Mouse (Mus musculus) midbrain, embryonic 12.5 days (tissue): ENCODE measurements at regions not wholly inside any gene's neighbourhood (a gene's known extent, or its start where the extent isn't known, plus 50 kb on each side); places are given as distances from the start of the nearest gene placed in this dataset.
A peak's percentile ranks its signal among the peaks of the same experiment; 100 is the strongest.

Experiments
- ATAC-seq: fragments of 200-750 bp; cut with Nextera tagmentation; 2 replicates; pipeline ENCODE4 v1.8.0; 2017; ENCODE audit warnings: low read depth, moderate TSS enrichment, moderate library complexity; ENCODE audit not compliant: low FRiP score
- H3K27ac ChIP-seq: fragments of 300-500 bp; sonication (generic); replicated peaks from 2 replicates; pipeline ENCODE4 v1.5.1; 2016; ENCODE audit warnings: mild to moderate bottlenecking
- H3K27me3 ChIP-seq: fragments of 300-500 bp; sonication (generic); 2 replicates; pipeline ENCODE4 v1.6.1; 2016; ENCODE audit warnings: mild to moderate bottlenecking
- H3K36me3 ChIP-seq: fragments of 300-500 bp; sonication (generic); 2 replicates; pipeline ENCODE4 v1.6.1; 2016
- H3K4me1 ChIP-seq: fragments of 300-500 bp; sonication (generic); 2 replicates; pipeline ENCODE4 v1.6.1; 2016
- H3K4me2 ChIP-seq: fragments of 300-500 bp; sonication (generic); replicated peaks from 2 replicates; pipeline ENCODE4 v1.6.1; 2016; ENCODE audit warnings: mild to moderate bottlenecking, moderate library complexity
- H3K4me3 ChIP-seq: fragments of 300-500 bp; sonication (generic); 2 replicates; pipeline ENCODE4 v1.5.1; 2016; ENCODE audit warnings: mild to moderate bottlenecking
- H3K9ac ChIP-seq: fragments of 300-500 bp; sonication (generic); replicated peaks from 2 replicates; pipeline ENCODE4 v1.6.1; 2016; ENCODE audit warnings: mild to moderate bottlenecking, moderate library complexity
- H3K9me3 ChIP-seq: fragments of 300-500 bp; sonication (generic); 2 replicates; pipeline ENCODE4 v1.6.1; 2016; ENCODE audit warnings: mild to moderate bottlenecking
- WGBS: fragments of 180-500 bp; shearing (Covaris S2); methylation state at CpG from one replicate; pipeline ENCODE4 v1.1.7; 2016; 5-methylcytosine and 5-hydroxymethylcytosine counted together

DNA sequence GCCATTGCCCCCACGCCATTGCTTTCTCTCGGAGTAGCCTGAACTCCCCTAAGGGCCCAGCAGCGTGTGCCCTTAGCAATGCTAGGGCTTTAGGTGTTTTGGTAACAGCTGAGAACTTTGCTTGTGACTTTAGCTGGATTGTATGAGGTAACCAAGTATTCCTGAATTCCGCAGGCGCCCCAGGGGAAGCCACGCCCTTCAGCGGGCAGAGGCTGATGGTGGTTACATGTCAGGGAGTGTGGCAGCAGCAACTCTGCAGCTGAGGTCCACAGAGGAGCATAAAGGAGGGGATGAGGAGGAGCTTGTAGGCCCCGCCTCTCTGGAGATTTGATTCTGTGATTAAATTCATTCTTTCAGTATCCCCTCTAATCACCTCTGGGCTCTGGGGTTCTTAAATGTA lies 116.1 kb upstream of the 1700012A03Rik start:
- Histone ChIP-seq H3K4me1 (peaks cover 10% of the 10 kb centered on the region), H3K36me3 (no peaks in the 10 kb centered on the region), H3K27me3 (peaks cover 16% of the 10 kb centered on the region), H3K9me3 (no peaks in the 10 kb centered on the region), H3K4me3 (no peak overlapping the region), H3K4me2 (no peak overlapping the region), H3K9ac (no peak overlapping the region), H3K27ac (0 out of 2 replicates have a peak overlapping the region, but pooled peaks have one; percentile 30)
- no peak for ATAC-seq
- 76% methylated on average over 8 of the region's 8 CpGs for WGBS

DNA sequence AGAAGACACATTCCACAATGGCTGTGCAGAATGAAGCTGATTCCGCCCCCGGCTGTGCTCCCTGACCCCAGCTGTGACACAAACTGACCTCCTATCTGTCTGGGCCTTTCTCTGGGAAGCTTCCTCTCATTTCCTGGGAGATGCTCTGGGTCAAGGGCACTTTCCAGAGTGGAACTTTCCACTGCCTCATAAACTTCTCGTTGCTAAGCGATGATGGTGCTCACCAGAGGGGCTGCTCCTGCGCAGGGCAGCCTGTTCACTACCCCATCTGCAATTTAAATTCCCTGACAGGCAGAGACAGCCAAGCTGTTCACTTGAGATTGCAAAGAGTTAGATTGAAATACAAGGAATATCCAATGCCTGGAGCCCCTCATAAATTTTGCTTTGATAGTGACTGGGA lies 116.7 kb upstream of the 1700012A03Rik start:
- Histone ChIP-seq H3K4me1 (peaks cover 7% of the 10 kb centered on the region), H3K27me3 (peaks cover 12% of the 10 kb centered on the region), H3K4me3 (no peak overlapping the region), H3K36me3 (no peaks in the 10 kb centered on the region), H3K9me3 (no peaks in the 10 kb centered on the region), H3K9ac (no peak overlapping the region), H3K4me2 (no peak overlapping the region), H3K27ac (no peak overlapping the region)
- 33% methylated on average over 5 of the region's 5 CpGs for WGBS
- ATAC-seq = no peak

DNA sequence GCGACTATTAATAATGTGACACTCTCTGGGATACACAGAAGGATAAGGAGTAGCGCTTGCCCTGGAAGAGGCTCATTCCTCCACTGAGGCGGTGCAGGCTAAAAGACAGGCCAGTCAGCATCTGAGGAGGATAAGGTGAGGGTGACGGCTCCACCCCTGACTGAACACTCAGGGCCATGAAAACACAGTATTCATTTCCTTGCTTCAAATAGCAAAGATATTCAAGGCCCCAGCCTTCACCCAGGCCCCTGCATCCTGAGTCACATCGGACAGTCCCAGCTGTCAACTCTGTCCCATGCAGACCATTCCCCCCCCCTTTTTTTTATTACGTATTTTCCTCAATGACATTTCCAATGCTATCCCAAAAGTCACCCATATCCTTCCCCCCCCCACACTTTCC lies 118.9 kb upstream of the 1700012A03Rik start:
- no peak for ATAC-seq
- Histone ChIP-seq H3K4me3 (no peak overlapping the region), H3K9ac (no peak overlapping the region), H3K27ac (no peak overlapping the region), H3K27me3 (no peaks in the 10 kb centered on the region), H3K36me3 (no peaks in the 10 kb centered on the region), H3K4me1 (peaks cover 7% of the 10 kb centered on the region), H3K4me2 (no peak overlapping the region), H3K9me3 (no peaks in the 10 kb centered on the region)
- 94% methylated on average over 6 of the region's 6 CpGs for WGBS

DNA sequence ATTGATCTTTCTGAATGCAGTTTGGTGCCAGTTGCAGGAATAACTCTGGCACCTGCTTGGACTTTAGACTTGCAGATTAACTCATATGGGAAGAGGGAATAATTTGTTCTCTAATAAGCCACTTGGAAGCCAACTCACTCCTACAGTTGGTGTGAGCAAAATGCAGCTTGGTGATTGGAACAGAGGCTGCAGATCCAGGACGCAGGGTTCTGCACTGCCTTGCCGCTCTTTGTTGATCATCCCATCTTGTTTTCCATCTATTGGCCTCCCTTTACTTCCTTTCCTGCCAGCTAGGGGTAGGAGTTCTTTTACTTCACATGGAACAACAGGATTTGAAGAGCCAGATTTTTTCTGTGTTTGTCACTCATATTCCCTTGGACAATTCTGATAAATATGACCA lies 120.9 kb upstream of the 1700012A03Rik start:
- Histone ChIP-seq H3K27ac (no peak overlapping the region), H3K4me3 (no peak overlapping the region), H3K9me3 (no peaks in the 10 kb centered on the region), H3K36me3 (no peaks in the 10 kb centered on the region), H3K27me3 (no peaks in the 10 kb centered on the region), H3K9ac (no peak overlapping the region), H3K4me2 (no peak overlapping the region), H3K4me1 (peaks cover 13% of the 10 kb centered on the region)
- no peak for ATAC-seq
- WGBS = 93% methylated on average over 2 of the region's 2 CpGs

DNA sequence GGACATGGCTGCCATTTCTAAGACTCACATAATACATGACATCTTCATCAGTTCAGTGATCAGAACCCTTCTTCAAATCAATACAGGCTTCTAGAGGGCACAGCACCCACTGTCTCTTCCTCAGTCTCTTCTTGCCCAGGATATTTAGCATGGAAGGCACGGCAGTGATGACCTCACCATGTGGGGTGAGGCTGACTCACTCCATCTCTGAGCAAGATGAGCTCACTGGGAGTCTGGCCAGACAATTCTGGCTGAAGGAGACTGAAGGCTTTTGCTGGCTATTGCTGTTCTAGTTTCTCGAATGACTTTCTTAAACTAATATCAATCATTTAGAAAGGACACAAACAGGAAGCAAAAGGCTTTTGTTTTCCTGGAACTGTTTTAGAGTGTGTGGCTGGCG lies 122.9 kb upstream of the 1700012A03Rik start:
- Histone ChIP-seq H3K4me2 (no peak overlapping the region), H3K9ac (no peak overlapping the region), H3K27me3 (no peaks in the 10 kb centered on the region), H3K4me1 (0 out of 2 replicates have a peak, but pooled peaks cover 7% of the 10 kb centered on the region), H3K27ac (no peak overlapping the region), H3K9me3 (no peaks in the 10 kb centered on the region), H3K36me3 (no peaks in the 10 kb centered on the region), H3K4me3 (no peak overlapping the region)
- ATAC-seq = no peak
- WGBS = 73% methylated on average over 3 of the region's 3 CpGs

DNA sequence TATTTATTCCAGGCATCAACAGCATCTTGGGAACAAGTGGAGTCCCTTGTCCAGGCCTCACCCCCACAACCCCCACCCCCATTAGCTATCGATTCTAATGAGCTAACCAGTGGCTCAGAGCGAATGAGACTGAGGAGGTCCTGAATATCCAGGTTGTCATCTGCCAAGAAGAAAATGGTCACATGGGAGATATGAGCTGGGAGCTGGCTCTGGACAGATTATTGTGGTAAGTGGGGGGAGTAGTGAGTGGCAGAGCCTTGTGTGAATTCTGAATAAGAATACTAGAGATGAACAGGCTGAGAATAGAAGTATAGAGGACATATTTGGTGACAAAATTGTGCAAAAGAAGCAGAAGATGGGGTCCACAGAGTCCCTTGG lies 125.4 kb upstream of the 1700012A03Rik start:
- Histone ChIP-seq H3K27me3 (no peaks in the 10 kb centered on the region), H3K27ac (no peak overlapping the region), H3K9ac (no peak overlapping the region), H3K4me2 (no peak overlapping the region), H3K4me1 (0 out of 2 replicates have a peak, but pooled peaks cover 7% of the 10 kb centered on the region), H3K4me3 (no peak overlapping the region), H3K36me3 (no peaks in the 10 kb centered on the region), H3K9me3 (no peaks in the 10 kb centered on the region)
- WGBS = 83% methylated on average over 2 of the region's 2 CpGs
- no peak for ATAC-seq

DNA sequence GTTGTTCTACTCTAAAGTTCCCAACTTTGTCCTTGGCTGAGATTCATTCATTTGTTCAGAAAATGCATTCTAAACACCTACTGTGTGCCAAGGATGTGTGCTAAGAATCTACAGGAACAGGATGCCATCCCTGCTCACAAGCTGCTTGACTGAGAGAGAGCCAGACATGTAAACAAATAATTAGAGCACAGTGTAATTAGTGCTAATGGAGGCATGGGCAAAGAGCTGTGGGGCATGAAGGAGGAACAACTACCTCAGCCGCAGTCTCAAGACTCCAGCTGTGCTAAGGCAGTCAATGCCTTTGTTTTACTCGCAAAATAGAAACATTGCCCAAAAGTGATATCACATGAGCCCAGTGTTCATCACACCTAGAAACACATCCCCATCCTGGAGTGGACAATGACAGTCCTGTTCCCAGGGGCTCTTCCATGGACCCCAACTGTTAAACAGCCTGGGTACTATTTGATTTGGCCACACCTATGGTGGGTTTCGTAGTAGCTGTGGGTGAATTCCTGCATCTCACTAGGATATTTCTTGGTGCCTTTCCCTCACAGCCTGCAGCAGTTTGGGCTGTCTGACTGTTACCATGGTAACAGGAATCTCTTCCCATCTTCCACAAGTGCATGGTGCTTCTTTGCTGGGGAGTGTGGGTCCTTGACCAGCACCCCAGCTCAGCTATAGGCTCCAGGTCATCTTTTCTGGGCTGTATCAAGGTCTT lies 125.9 kb upstream of the 1700012A03Rik start:
- no peak overlapping the region for H3K27ac ChIP-seq
- WGBS = 63% methylated on average over 3 of the region's 3 CpGs
- no peak overlapping the region for H3K4me2 ChIP-seq
- no peaks in the 10 kb centered on the region for H3K27me3 ChIP-seq
- no peak for ATAC-seq
- H3K4me1 ChIP-seq = 0 out of 2 replicates have a peak, but pooled peaks cover 7% of the 10 kb centered on the region
- no peak overlapping the region for H3K4me3 ChIP-seq
- no peaks in the 10 kb centered on the region for H3K9me3 ChIP-seq
- H3K36me3 ChIP-seq = no peaks in the 10 kb centered on the region
- H3K9ac ChIP-seq = no peak overlapping the region

DNA sequence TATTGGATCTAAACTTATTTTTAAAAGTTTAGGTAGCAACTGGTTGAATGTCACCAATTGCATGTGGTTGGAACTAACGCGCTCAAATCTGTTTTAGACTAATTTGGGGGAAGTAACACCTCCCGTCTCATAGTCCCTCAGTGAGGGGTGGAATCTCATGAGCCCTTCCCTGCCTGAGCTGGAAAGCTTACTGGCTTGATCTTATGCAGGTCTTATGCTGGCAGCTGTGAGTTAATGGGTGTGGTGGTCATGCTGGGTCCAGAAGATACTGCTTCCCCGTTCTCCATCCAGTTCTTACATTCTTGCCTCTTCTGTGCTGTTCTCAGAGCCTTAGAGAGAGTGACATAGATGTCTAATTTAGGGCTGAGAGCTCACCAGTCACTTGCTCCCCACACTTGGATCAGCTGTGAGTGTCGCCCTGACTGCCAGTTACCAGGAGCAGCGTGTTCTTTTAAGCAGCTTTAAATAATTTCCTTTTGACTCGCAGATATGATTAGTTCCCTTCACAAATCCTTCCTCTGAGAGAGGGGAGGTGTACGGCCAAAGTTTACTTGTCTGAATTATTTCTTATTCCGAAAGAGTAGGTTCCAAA lies 128.4 kb upstream of the 1700012A03Rik start:
- Histone ChIP-seq H3K36me3 (no peaks in the 10 kb centered on the region), H3K9me3 (no peaks in the 10 kb centered on the region), H3K4me2 (no peak overlapping the region), H3K27me3 (no peaks in the 10 kb centered on the region), H3K4me1 (0 out of 2 replicates have a peak, but pooled peaks cover 7% of the 10 kb centered on the region), H3K4me3 (no peak overlapping the region), H3K27ac (no peak overlapping the region), H3K9ac (no peak overlapping the region)
- no peak for ATAC-seq
- whole genome bisulfite sequencing = 84% methylated on average over 9 of the region's 9 CpGs

DNA sequence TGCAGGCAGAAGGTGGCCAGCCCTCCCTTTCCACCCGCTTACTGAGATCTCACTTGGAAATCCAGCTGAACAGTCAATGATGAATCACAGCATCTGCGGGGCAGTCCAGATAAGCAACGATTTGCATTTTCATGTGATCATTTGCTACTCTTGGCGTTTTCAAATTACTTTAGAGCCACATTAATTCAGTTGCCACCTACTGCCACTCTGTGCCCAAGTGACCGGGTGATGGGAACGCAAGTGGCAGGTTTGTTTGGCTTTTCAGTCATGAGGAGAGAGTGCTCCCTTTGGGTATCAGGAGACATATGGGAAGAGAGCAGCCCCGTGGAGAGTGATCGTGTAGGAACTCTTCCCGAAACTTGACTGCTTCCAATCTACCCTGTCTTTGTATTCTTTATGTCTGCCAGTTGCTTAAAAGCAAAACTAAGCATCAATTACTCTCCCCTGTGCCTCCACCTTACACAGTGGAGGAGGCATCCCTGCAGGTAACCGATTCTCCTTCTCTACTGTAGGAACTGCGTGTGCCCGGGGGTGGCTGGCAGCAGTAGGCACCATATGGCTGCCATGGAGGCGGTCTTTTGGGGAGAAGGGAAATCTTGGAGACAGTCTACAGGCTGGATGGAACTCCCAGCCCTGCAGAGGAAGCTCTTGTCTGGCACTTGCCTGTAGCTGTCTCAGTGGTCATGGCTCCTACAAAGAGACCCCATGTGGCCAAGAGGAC lies 132.5 kb upstream of the 1700012A03Rik start:
- H3K9ac ChIP-seq = no peak overlapping the region
- H3K27me3 ChIP-seq = no peaks in the 10 kb centered on the region
- H3K27ac ChIP-seq = no peak overlapping the region
- H3K4me1 ChIP-seq = no peaks in the 10 kb centered on the region
- no peak overlapping the region for H3K4me2 ChIP-seq
- H3K9me3 ChIP-seq = no peaks in the 10 kb centered on the region
- 89% methylated on average over 13 of the region's 13 CpGs for WGBS
- no peak for ATAC-seq
- no peaks in the 10 kb centered on the region for H3K36me3 ChIP-seq
- no peak overlapping the region for H3K4me3 ChIP-seq

DNA sequence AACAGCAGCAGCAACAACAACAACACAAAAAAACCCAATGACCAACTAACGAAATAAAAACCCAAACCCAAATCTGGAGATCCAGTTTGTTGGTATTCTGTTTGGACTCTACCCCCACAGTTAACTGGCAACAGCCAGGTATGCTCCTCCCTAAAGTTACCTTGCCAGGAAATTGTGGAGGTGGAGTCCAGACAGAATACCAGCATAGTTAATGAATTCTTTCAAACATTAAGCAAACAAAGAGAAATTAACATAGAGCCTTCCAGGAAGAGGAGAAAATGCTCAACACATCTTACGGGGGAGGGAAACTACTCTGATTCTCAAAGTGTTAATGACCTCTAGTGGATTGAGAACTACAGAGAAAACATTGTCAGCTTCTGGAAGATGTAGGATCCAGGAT lies 148.3 kb upstream of the 1700012A03Rik start:
- H3K4me1 ChIP-seq = peaks cover 3% of the 10 kb centered on the region; the same call in 1 of the 2 replicates
- H3K27ac ChIP-seq = no peak overlapping the region
- WGBS = 78% methylated on average over 2 of the region's 2 CpGs
- H3K9me3 ChIP-seq = no peaks in the 10 kb centered on the region
- ATAC-seq = no peak
- no peak overlapping the region for H3K4me3 ChIP-seq
- H3K27me3 ChIP-seq = no peaks in the 10 kb centered on the region; the same call in 1 of the 2 replicates
- H3K36me3 ChIP-seq = no peaks in the 10 kb centered on the region
- no peak overlapping the region for H3K9ac ChIP-seq
- H3K4me2 ChIP-seq = no peak overlapping the region

DNA sequence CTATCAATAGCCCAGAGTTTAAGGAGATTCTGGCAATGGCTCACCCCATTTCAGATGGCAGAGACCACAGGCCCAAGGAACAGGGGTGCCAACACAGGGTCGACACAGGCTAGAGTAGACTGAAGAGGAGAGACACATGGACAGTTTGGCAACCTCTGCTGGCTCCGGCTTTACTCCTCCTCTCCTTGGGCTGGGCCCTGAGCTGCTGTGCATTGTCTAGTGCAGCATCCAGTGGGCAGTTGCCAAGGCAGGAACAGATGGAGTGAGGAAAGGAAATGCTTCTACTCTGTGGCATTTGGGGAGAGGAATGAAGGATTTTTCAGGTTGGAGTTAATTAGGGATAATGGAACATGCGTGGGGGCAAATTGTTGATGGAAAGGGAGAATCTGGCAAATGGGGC lies 151.0 kb upstream of the 1700012A03Rik start:
- 66% methylated on average over 3 of the region's 3 CpGs for WGBS
- Histone ChIP-seq H3K4me1 (peaks cover 3% of the 10 kb centered on the region; the same call in 1 of the 2 replicates), H3K4me2 (no peak overlapping the region), H3K9ac (no peak overlapping the region), H3K27me3 (no peaks in the 10 kb centered on the region; the same call in 1 of the 2 replicates), H3K27ac (no peak overlapping the region), H3K4me3 (no peak overlapping the region), H3K36me3 (no peaks in the 10 kb centered on the region), H3K9me3 (no peaks in the 10 kb centered on the region)
- no peak for ATAC-seq

DNA sequence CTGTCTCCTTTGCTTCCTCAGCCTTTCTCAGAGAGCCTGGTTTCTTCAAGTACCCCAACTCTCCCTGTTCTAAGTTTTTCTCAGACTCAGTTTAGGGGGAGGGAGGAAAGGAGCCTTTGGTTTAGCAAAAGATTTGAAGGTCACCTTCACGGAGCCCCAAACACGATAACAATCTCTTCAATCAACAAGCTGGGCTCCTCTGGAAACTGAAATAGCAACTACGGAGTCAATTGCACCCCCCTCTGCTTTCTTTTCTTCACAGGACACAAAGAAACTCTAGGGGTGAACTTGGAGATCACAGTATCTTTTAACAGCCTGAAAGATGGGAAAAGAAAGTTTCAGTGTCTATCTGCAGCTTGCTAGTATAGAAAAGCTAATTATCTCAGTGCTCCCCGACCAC lies 151.4 kb upstream of the 1700012A03Rik start:
- no peak overlapping the region for H3K4me2 ChIP-seq
- H3K9ac ChIP-seq = no peak overlapping the region
- H3K4me1 ChIP-seq = peaks cover 3% of the 10 kb centered on the region; the same call in 1 of the 2 replicates
- H3K27ac ChIP-seq = no peak overlapping the region
- no peaks in the 10 kb centered on the region for H3K9me3 ChIP-seq
- no peaks in the 10 kb centered on the region; the same call in 1 of the 2 replicates for H3K27me3 ChIP-seq
- WGBS = 20% methylated on average over 4 of the region's 4 CpGs
- no peak overlapping the region for H3K4me3 ChIP-seq
- no peaks in the 10 kb centered on the region for H3K36me3 ChIP-seq
- ATAC-seq = no peak
